Mouse (Mus musculus): ENCODE data around the gene Tcf7l2. TPM values are rescaled to one million over a fixed set of nuclear protein-coding genes. Genes with fewer than 3 reads are reported as not detected.

The Tcf7l2 gene
- polyA plus RNA-seq, 1 experiment: 5.4 TPM

GRCm38 (mm10) chr19:55909039-55909438 is 167.4 kb downstream of the Tcf7l2 start:
- Histone ChIP-seq H3K4me2 (ENCODE audit: low read depth) (no peak overlapping the region), H3K4me3 (no peak overlapping the region), H3K36me3 (ENCODE audit: control insufficient read depth, insufficient read depth) (peaks cover 10% of the 10 kb centered on the region), H3K27me3 (ENCODE audit: control insufficient read depth, insufficient read depth, insufficient read length) (no peaks in the 10 kb centered on the region), H3K79me2 (ENCODE audit: control insufficient read depth, insufficient read depth) (no peaks in the 10 kb centered on the region), H3ac (ENCODE audit: control insufficient read depth, insufficient read length) (no peak overlapping the region)
- TF ChIP-seq MYOG (IDR thresholded peaks at IDR 0.05; ENCODE audit: control insufficient read depth in 1 of 3, insufficient read depth in 1 of 3, insufficient read length in 2 of 3, low read depth in 2 of 3) (no peak), REST (IDR thresholded peaks at IDR 0.05; ENCODE audit: insufficient read depth, insufficient read length) (no peak), MYOD1 (IDR thresholded peaks at IDR 0.05; ENCODE audit: control insufficient read depth in 1 of 3, insufficient read length in 2 of 3, low read depth in 2 of 3) (peak in 1 of 3 experiments; percentile 30), SRF (IDR thresholded peaks at IDR 0.05; ENCODE audit: control insufficient read depth, insufficient read length, low read depth) (no peak)

- no peak for TF ChIP-seq E2F4 (IDR thresholded peaks at IDR 0.05; ENCODE audit: insufficient read depth)
- TF ChIP-seq POLR2AphosphoS2 (IDR thresholded peaks at IDR 0.05; ENCODE audit: insufficient read length, low read depth): no peak
- no peak for TF ChIP-seq MYOG (IDR thresholded peaks at IDR 0.05; ENCODE audit: control insufficient read depth in 1 of 3, insufficient read depth in 1 of 3, insufficient read length in 2 of 3, low read depth in 2 of 3)
- TF ChIP-seq CEBPB (IDR thresholded peaks at IDR 0.05; ENCODE audit: insufficient read depth, poor library complexity, severe bottlenecking): no peak
- no peak for TF ChIP-seq REST (IDR thresholded peaks at IDR 0.05; ENCODE audit: insufficient read depth, insufficient read length)
- no peak for TF ChIP-seq SRF (IDR thresholded peaks at IDR 0.05; ENCODE audit: control insufficient read depth, insufficient read length, low read depth)
- no peak for TF ChIP-seq POLR2A (IDR thresholded peaks at IDR 0.05; ENCODE audit: insufficient read length, low read depth)
- TF ChIP-seq TCF12 (IDR thresholded peaks at IDR 0.05; ENCODE audit: insufficient read depth, poor library complexity, severe bottlenecking): no peak
- no peak for TF ChIP-seq USF1 (IDR thresholded peaks at IDR 0.05; ENCODE audit: low read depth)
- TF ChIP-seq MYOD1 (IDR thresholded peaks at IDR 0.05; ENCODE audit: control insufficient read depth in 1 of 3, insufficient read length in 2 of 3, low read depth in 2 of 3): no peak
- no peak for TF ChIP-seq TCF3 (IDR thresholded peaks at IDR 0.05; ENCODE audit: insufficient read length, low read depth)
- no peak for TF ChIP-seq MAX (IDR thresholded peaks at IDR 0.05; ENCODE audit: low read depth)
- no peak overlapping the region for H3ac ChIP-seq (ENCODE audit: control insufficient read depth, insufficient read length)
- peaks cover 10% of the 10 kb centered on the region for H3K36me3 ChIP-seq (ENCODE audit: control insufficient read depth, insufficient read depth)
- H3K79me2 ChIP-seq (ENCODE audit: control insufficient read depth, insufficient read depth): no peaks in the 10 kb centered on the region
- H3K4me3 ChIP-seq: no peak overlapping the region
- H3K27me3 ChIP-seq (ENCODE audit: control insufficient read depth, insufficient read depth, insufficient read length): no peaks in the 10 kb centered on the region
- H3K4me2 ChIP-seq (ENCODE audit: low read depth): no peak overlapping the region
Measured at GRCm38 (mm10) chr19:55911941-55912340, 170.3 kb downstream of the Tcf7l2 start.

GRCm38 (mm10) chr19:55912813-55913212 is 171.2 kb downstream of the Tcf7l2 start:
- Histone ChIP-seq H3K4me2 (ENCODE audit: low read depth) (no peak overlapping the region), H3K79me2 (ENCODE audit: control insufficient read depth, insufficient read depth) (no peaks in the 10 kb centered on the region), H3ac (ENCODE audit: control insufficient read depth, insufficient read length) (no peak overlapping the region), H3K4me3 (no peak overlapping the region), H3K27me3 (ENCODE audit: control insufficient read depth, insufficient read depth, insufficient read length) (no peaks in the 10 kb centered on the region), H3K36me3 (ENCODE audit: control insufficient read depth, insufficient read depth) (peaks cover 10% of the 10 kb centered on the region)
- TF ChIP-seq MYOD1 (IDR thresholded peaks at IDR 0.05; ENCODE audit: control insufficient read depth in 1 of 3, insufficient read length in 2 of 3, low read depth in 2 of 3): no peak
- no peak for TF ChIP-seq POLR2A (IDR thresholded peaks at IDR 0.05; ENCODE audit: insufficient read length, low read depth)
- TF ChIP-seq TCF3 (IDR thresholded peaks at IDR 0.05; ENCODE audit: insufficient read length, low read depth): no peak
- no peak for TF ChIP-seq MYOG (IDR thresholded peaks at IDR 0.05; ENCODE audit: control insufficient read depth in 1 of 3, insufficient read depth in 1 of 3, insufficient read length in 2 of 3, low read depth in 2 of 3)
- no peak for TF ChIP-seq SRF (IDR thresholded peaks at IDR 0.05; ENCODE audit: control insufficient read depth, insufficient read length, low read depth)

- Histone ChIP-seq H3K4me3 (no peak overlapping the region), H3K79me2 (ENCODE audit: control insufficient read depth, insufficient read depth) (no peaks in the 10 kb centered on the region), H3K36me3 (ENCODE audit: control insufficient read depth, insufficient read depth) (peaks cover 10% of the 10 kb centered on the region), H3K27me3 (ENCODE audit: control insufficient read depth, insufficient read depth, insufficient read length) (no peaks in the 10 kb centered on the region), H3K4me2 (ENCODE audit: low read depth) (no peak overlapping the region), H3ac (ENCODE audit: control insufficient read depth, insufficient read length) (no peak overlapping the region)
- no peak for TF ChIP-seq POLR2AphosphoS2 (IDR thresholded peaks at IDR 0.05; ENCODE audit: insufficient read length, low read depth)
Measured at GRCm38 (mm10) chr19:55913585-55913984, 172.0 kb downstream of the Tcf7l2 start.

GRCm38 (mm10) chr19:55914614-55915211 is 173.1 kb downstream of the Tcf7l2 start:
- H3K36me3 ChIP-seq (ENCODE audit: control insufficient read depth, insufficient read depth): peaks cover 9% of the 10 kb centered on the region

More at GRCm38 (mm10) chr19:55914614-55915211, 173.1 kb downstream of the Tcf7l2 start:
- Histone ChIP-seq H3K4me2 (ENCODE audit: low read depth) (no peak overlapping the region), H3K79me2 (ENCODE audit: control insufficient read depth, insufficient read depth) (no peaks in the 10 kb centered on the region), H3ac (ENCODE audit: control insufficient read depth, insufficient read length) (no peak overlapping the region), H3K4me3 (no peak overlapping the region), H3K27me3 (ENCODE audit: control insufficient read depth, insufficient read depth, insufficient read length) (no peaks in the 10 kb centered on the region)
- TF ChIP-seq MAX (IDR thresholded peaks at IDR 0.05; ENCODE audit: low read depth): no peak
- TF ChIP-seq TCF3 (IDR thresholded peaks at IDR 0.05; ENCODE audit: insufficient read length, low read depth): no peak
- TF ChIP-seq E2F4 (IDR thresholded peaks at IDR 0.05; ENCODE audit: insufficient read depth): no peak
- no peak for TF ChIP-seq USF1 (IDR thresholded peaks at IDR 0.05; ENCODE audit: low read depth)
- TF ChIP-seq CEBPB (IDR thresholded peaks at IDR 0.05; ENCODE audit: insufficient read depth, poor library complexity, severe bottlenecking): no peak
- no peak for TF ChIP-seq MYOD1 (IDR thresholded peaks at IDR 0.05; ENCODE audit: control insufficient read depth in 1 of 3, insufficient read length in 2 of 3, low read depth in 2 of 3)
- no peak for TF ChIP-seq REST (IDR thresholded peaks at IDR 0.05; ENCODE audit: insufficient read depth, insufficient read length)
- no peak for TF ChIP-seq SRF (IDR thresholded peaks at IDR 0.05; ENCODE audit: control insufficient read depth, insufficient read length, low read depth)
